Mouse (Mus musculus) thymus, adult 18-20 months (tissue): ENCODE results near the gene Prr29.
"Not testable (repeated sequence)": the region's sequence is repeated elsewhere in the genome, so short reads cannot be mapped to it uniquely, and the experiment has no call there.

ENCODE experiments used
- DNase-seq, 2 experiments: peaks; one replicate each; pipeline ENCODE4 v3.0.0; 2022; ENCODE audit warnings: mixed read lengths in 2 of 2

Gene Prr29

GRCm38 (mm10) chr11:106355382-106356128, 9.7 kb upstream of the Prr29 start:
- no peak for DNase-seq

- DNase-seq, result no peak
Measured at GRCm38 (mm10) chr11:106359350-106359749, 5.9 kb upstream of the Prr29 start.

- no peak for DNase-seq
Measured at GRCm38 (mm10) chr11:106364712-106365111, 560 bp upstream of the Prr29 start.

GRCm38 (mm10) chr11:106366316-106366715, 1.0 kb downstream of the Prr29 start:
- DNase-seq, result peak; percentile 48 to 63

- DNase-seq, result no peak
Measured at GRCm38 (mm10) chr11:106373998-106374397, 8.7 kb downstream of the Prr29 start.

- peak; percentile 63 to 82 for DNase-seq
Measured at GRCm38 (mm10) chr11:106374559-106374958, 9.3 kb downstream of the Prr29 start.

GRCm38 (mm10) chr11:106374979-106375378, 9.7 kb downstream of the Prr29 start:
- DNase-seq, result no peak

GRCm38 (mm10) chr11:106381011-106381410, 15.7 kb downstream of the Prr29 start:
- no peak for DNase-seq

GRCm38 (mm10) chr11:106381883-106382282, 16.6 kb downstream of the Prr29 start:
- no peak for DNase-seq

- no peak for DNase-seq
Measured at GRCm38 (mm10) chr11:106382424-106382823, 17.2 kb downstream of the Prr29 start.

- DNase-seq, result no peak
Measured at GRCm38 (mm10) chr11:106383051-106383790, 17.9 kb downstream of the Prr29 start.

- no peak for DNase-seq
Measured at GRCm38 (mm10) chr11:106386409-106386808, 21.1 kb downstream of the Prr29 start.

GRCm38 (mm10) chr11:106387020-106387419, 21.7 kb downstream of the Prr29 start:
- DNase-seq, result peak in 1 of 2 experiments; percentile 36

GRCm38 (mm10) chr11:106387791-106388216, 22.5 kb downstream of the Prr29 start, which contains the start of gene Icam2:
Icam2 (minus strand) TSS chr11:106388075.
- peak; percentile 52 to 76 for DNase-seq

GRCm38 (mm10) chr11:106389611-106390010, 24.3 kb downstream of the Prr29 start:
- no peak for DNase-seq

- no peak for DNase-seq
Measured at GRCm38 (mm10) chr11:106390757-106391156, 25.5 kb downstream of the Prr29 start.

GRCm38 (mm10) chr11:106391546-106392188, 26.4 kb downstream of the Prr29 start:
- peak in 1 of 2 experiments; percentile 56 for DNase-seq

GRCm38 (mm10) chr11:106392597-106393330, 27.5 kb downstream of the Prr29 start:
- no peak for DNase-seq

GRCm38 (mm10) chr11:106393331-106393616, 28.0 kb downstream of the Prr29 start:
- no peak for DNase-seq

GRCm38 (mm10) chr11:106394055-106394454, 28.8 kb downstream of the Prr29 start:
- not testable (repeated sequence) for DNase-seq

GRCm38 (mm10) chr11:106397656-106398055, 32.4 kb downstream of the Prr29 start:
- no peak for DNase-seq

- no peak for DNase-seq
Measured at GRCm38 (mm10) chr11:106398481-106398880, 33.2 kb downstream of the Prr29 start.

- DNase-seq, result no peak
Measured at GRCm38 (mm10) chr11:106410011-106410410, 44.7 kb downstream of the Prr29 start.
